Mouse (Mus musculus) ES-E14 (cell line): Measurements from ENCODE around the gene Sppl2a.

Source experiments
- CHD2 ChIP-seq: IDR thresholded peaks from 2 replicates; pipeline ENCODE4 v1.6.1; 2014; ENCODE audit warnings: mild to moderate bottlenecking, low read depth, low read length, inconsistent platforms
- MAFK ChIP-seq: IDR thresholded peaks from 2 replicates; pipeline ENCODE4 v1.6.1; 2014; ENCODE audit warnings: mild to moderate bottlenecking, low read depth, low read length, inconsistent platforms; ENCODE audit not compliant: insufficient read depth
- ZC3H11A ChIP-seq: IDR thresholded peaks from 2 replicates; pipeline ENCODE4 v1.6.1; 2012; ENCODE audit warnings: low read depth, mild to moderate bottlenecking, inconsistent platforms, low read length, borderline replicate concordance
- ZNF384 ChIP-seq: IDR thresholded peaks from 2 replicates; pipeline ENCODE4 v1.6.1; 2012; ENCODE audit warnings: low read depth, low read length, inconsistent platforms

DNA sequence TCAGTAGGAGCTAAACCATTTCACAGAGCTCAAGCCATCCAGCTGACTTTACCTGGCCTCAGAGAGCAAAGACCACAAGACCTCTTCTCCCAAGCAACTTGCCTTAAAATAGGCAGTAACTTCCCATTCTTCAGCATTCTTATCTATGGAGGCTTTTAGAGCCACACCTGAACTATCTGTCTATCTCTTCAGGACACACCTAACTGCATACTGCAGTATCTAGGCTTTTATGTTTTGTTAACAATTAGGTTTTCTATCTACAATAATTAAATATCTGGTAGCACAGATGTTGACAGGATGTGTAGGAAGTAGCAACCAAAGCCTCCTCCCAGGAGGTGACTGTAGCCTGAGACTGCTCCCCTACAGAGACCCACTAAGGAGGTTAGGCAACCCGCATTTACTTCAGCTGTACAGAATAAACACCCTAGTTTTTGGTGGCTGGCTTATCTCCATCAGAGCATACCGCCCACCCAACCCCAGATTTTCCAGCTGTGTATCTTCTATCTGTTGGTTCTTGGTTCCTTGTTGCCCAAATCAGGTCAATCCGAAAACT is 7.4 kb upstream of the Sppl2a start:
- no peak for TF ChIP-seq MAFK
- no peak for TF ChIP-seq ZNF384
- TF ChIP-seq ZC3H11A, result no peak
- TF ChIP-seq CHD2, result no peak
